Comparison of ENCODE assay signal across 12 mouse cellular contexts in genomic region chr2:180262441-180262840, GRCm38 (mm10). TPM values are rescaled to one million over a fixed set of nuclear protein-coding genes. Genes with fewer than 3 reads are reported as not detected.
DNase-seq lines count a peak whose midpoint lies in the region; ATAC-seq lines count a peak whose summit lies in the region.
"Had no signal": no experiment of that assay in that cellular context is flagged by ENCODE, and none has a peak within 500 bp of the region (broad histone marks: within the 10 kb centered on the region; RNA-seq: fewer than 3 reads in every experiment).

No protein-coding gene starts in this region.

- no peaks in the 10 kb centered on the region for H3K27me3 ChIP-seq in embryonic facial prominence, embryonic 14.5 days (replicated peaks; ENCODE audit: control insufficient read depth, insufficient read depth, low read length)
- H3K27me3 ChIP-seq in heart, embryonic 13.5 days (replicated peaks) = no peaks in the 10 kb centered on the region
- no peaks in the 10 kb centered on the region for H3K27me3 ChIP-seq in hindbrain, embryonic 14.5 days (ENCODE audit: control insufficient read depth, insufficient read depth, low read length)
- H3K27me3 ChIP-seq: liver, embryonic 12.5 days; neural tube, embryonic 13.5 days had no signal

- H3K27ac ChIP-seq in embryonic facial prominence, embryonic 14.5 days (replicated peaks; ENCODE audit: low read depth, low read length) = no peak overlapping the region; the same call in 1 of the 2 replicates
- H3K27ac ChIP-seq in heart, embryonic 13.5 days (replicated peaks) = peak overlapping the region; percentile 46; the same call in 1 of the 2 replicates
- H3K27ac ChIP-seq in hindbrain, embryonic 14.5 days = no peak overlapping the region
- H3K27ac ChIP-seq: liver, embryonic 12.5 days; midbrain, embryonic 10.5 days had no signal

- DNase-seq in kidney, adult 11 months = peak; percentile 48
- DNase-seq in kidney, adult 18-20 months = no peak
- peak; percentile 35 for DNase-seq in embryonic facial prominence, embryonic 14.5 days (ENCODE audit: low spot score)
- peak; percentile 62 for DNase-seq in kidney, postnatal 14 days
- no peak for DNase-seq in embryo, embryonic 10.5 days (ENCODE audit: low spot score)
- no peak for DNase-seq in hindbrain, embryonic 14.5 days (ENCODE audit: low spot score)
- DNase-seq: cerebellum, postnatal 36 days; right cerebral cortex, adult 18-20 months had no signal

- H3K4me2 ChIP-seq in embryonic facial prominence, embryonic 14.5 days (ENCODE audit: low read depth, low read length) = no peak overlapping the region
- H3K4me2 ChIP-seq in heart, embryonic 13.5 days = no peak overlapping the region
- no peak overlapping the region for H3K4me2 ChIP-seq in hindbrain, embryonic 14.5 days (replicated peaks)
- H3K4me2 ChIP-seq: liver, embryonic 12.5 days; neural tube, embryonic 13.5 days had no signal

- 72% methylated on average over 3 of the region's 3 CpGs for WGBS in embryonic facial prominence, embryonic 14.5 days
- 52% methylated on average over 3 of the region's 3 CpGs for WGBS in heart, embryonic 13.5 days
- WGBS in hindbrain, embryonic 14.5 days = 84% methylated on average over 3 of the region's 3 CpGs

- ATAC-seq in embryonic facial prominence, embryonic 14.5 days (ENCODE audit: low read depth) = no peak
- peak; percentile 15; the same call in 1 of the 2 replicates for ATAC-seq in heart, embryonic 13.5 days (ENCODE audit: extremely low read depth, insufficient number of reproducible peaks, low FRiP score, low TSS enrichment)
- ATAC-seq in hindbrain, embryonic 14.5 days (ENCODE audit: low FRiP score) = no peak
- ATAC-seq: liver, embryonic 12.5 days had no signal

- no peaks in the 10 kb centered on the region for H3K9me3 ChIP-seq in embryonic facial prominence, embryonic 14.5 days (ENCODE audit: control insufficient read depth, low read length)
- H3K9me3 ChIP-seq in heart, embryonic 13.5 days = no peaks in the 10 kb centered on the region
- H3K9me3 ChIP-seq in hindbrain, embryonic 14.5 days (ENCODE audit: control insufficient read depth, low read length) = no peaks in the 10 kb centered on the region
- H3K9me3 ChIP-seq: liver, embryonic 12.5 days; midbrain, embryonic 10.5 days; neural tube, embryonic 13.5 days had no signal

- H3K36me3 ChIP-seq in embryonic facial prominence, embryonic 14.5 days (ENCODE audit: control insufficient read depth, insufficient read depth, low read length) = peaks cover 73% of the 10 kb centered on the region
- peaks cover 87% of the 10 kb centered on the region for H3K36me3 ChIP-seq in heart, embryonic 13.5 days
- H3K36me3 ChIP-seq in hindbrain, embryonic 14.5 days (replicated peaks; ENCODE audit: control insufficient read depth, insufficient read depth) = peaks cover 78% of the 10 kb centered on the region

- H3K9ac ChIP-seq in embryonic facial prominence, embryonic 14.5 days (ENCODE audit: low read depth, low read length) = no peak overlapping the region
- no peak overlapping the region for H3K9ac ChIP-seq in heart, embryonic 13.5 days
- H3K9ac ChIP-seq in hindbrain, embryonic 14.5 days = no peak overlapping the region
- H3K9ac ChIP-seq: liver, embryonic 12.5 days; neural tube, embryonic 13.5 days had no signal

- H3K4me1 ChIP-seq in embryonic facial prominence, embryonic 14.5 days (ENCODE audit: control insufficient read depth, insufficient read depth, low read length) = no peaks in the 10 kb centered on the region
- peaks cover 25% of the 10 kb centered on the region for H3K4me1 ChIP-seq in heart, embryonic 13.5 days
- H3K4me1 ChIP-seq in hindbrain, embryonic 14.5 days (replicated peaks; ENCODE audit: control insufficient read depth, insufficient read depth, low read length) = peaks cover 7% of the 10 kb centered on the region

- no peak overlapping the region for H3K4me3 ChIP-seq in embryonic facial prominence, embryonic 14.5 days (ENCODE audit: low read depth, low read length)
- H3K4me3 ChIP-seq in heart, embryonic 13.5 days = no peak overlapping the region
- H3K4me3 ChIP-seq in hindbrain, embryonic 14.5 days (replicated peaks; ENCODE audit: low read length) = no peak overlapping the region
- H3K4me3 ChIP-seq: liver, embryonic 12.5 days; midbrain, embryonic 10.5 days; neural tube, embryonic 13.5 days had no signal

RNA-seq across cellular contexts. Expression of gene Rps21, which starts 5.3 kb away (rescaled TPM):
- polyA plus RNA-seq in embryonic facial prominence, embryonic 14.5 days (2014; fragmentation: Nextera tagmentation; extraction: Ambion mirVana) = 689 and 787 TPM in 2 replicates
- polyA plus RNA-seq in heart, embryonic 13.5 days (2015; fragmentation: Nextera tagmentation; extraction: Ambion mirVana) = 332 and 351 TPM in 2 replicates
- polyA plus RNA-seq in hindbrain, embryonic 14.5 days (2014; fragmentation: Nextera tagmentation; extraction: Ambion mirVana) = 372 and 509 TPM in 2 replicates

RNA-seq across cellular contexts. Expression of gene Cables2, which starts 10.9 kb away (rescaled TPM):
- polyA plus RNA-seq in embryonic facial prominence, embryonic 14.5 days (2014; fragmentation: Nextera tagmentation; extraction: Ambion mirVana) = 16.5 and 17.4 TPM in 2 replicates
- 9.0 and 9.3 TPM in 2 replicates for polyA plus RNA-seq in heart, embryonic 13.5 days (2015; fragmentation: Nextera tagmentation; extraction: Ambion mirVana)
- polyA plus RNA-seq in hindbrain, embryonic 14.5 days (2014; fragmentation: Nextera tagmentation; extraction: Ambion mirVana) = 40.6 and 40.9 TPM in 2 replicates

RNA-seq across cellular contexts. Expression of gene Rbbp8nl, which starts 27.2 kb away (rescaled TPM):
- polyA plus RNA-seq in embryonic facial prominence, embryonic 14.5 days (2014; fragmentation: Nextera tagmentation; extraction: Ambion mirVana) = 0.81 and 0.84 TPM in 2 replicates
- 0.05 and 0.08 TPM in 2 replicates for polyA plus RNA-seq in heart, embryonic 13.5 days (2015; fragmentation: Nextera tagmentation; extraction: Ambion mirVana)
- polyA plus RNA-seq in hindbrain, embryonic 14.5 days (2014; fragmentation: Nextera tagmentation; extraction: Ambion mirVana) = not detected in 2 replicates
- polyA plus RNA-seq: liver, embryonic 12.5 days; neural tube, embryonic 13.5 days had no signal

RNA-seq across cellular contexts. Expression of gene Lama5, which starts 36.8 kb away (rescaled TPM):
- polyA plus RNA-seq in embryonic facial prominence, embryonic 14.5 days (2014; fragmentation: Nextera tagmentation; extraction: Ambion mirVana) = 25.2 and 28.2 TPM in 2 replicates
- 21.6 and 22.5 TPM in 2 replicates for polyA plus RNA-seq in heart, embryonic 13.5 days (2015; fragmentation: Nextera tagmentation; extraction: Ambion mirVana)
- polyA plus RNA-seq in hindbrain, embryonic 14.5 days (2014; fragmentation: Nextera tagmentation; extraction: Ambion mirVana) = 2.6 and 2.9 TPM in 2 replicates

Comparison
In these comparisons a context has a peak if more than half of its experiments do, and no peak if none do; other contexts are left out.
1. DNase-seq: peak in kidney, adult 11 months (single experiment), embryonic facial prominence, embryonic 14.5 days (single experiment) and kidney, postnatal 14 days (single experiment); none in kidney, adult 18-20 months (single experiment), embryo, embryonic 10.5 days (single experiment) and hindbrain, embryonic 14.5 days (single experiment).